Mouse (Mus musculus): ENCODE measurements around the gene Slc41a2.

DNA sequence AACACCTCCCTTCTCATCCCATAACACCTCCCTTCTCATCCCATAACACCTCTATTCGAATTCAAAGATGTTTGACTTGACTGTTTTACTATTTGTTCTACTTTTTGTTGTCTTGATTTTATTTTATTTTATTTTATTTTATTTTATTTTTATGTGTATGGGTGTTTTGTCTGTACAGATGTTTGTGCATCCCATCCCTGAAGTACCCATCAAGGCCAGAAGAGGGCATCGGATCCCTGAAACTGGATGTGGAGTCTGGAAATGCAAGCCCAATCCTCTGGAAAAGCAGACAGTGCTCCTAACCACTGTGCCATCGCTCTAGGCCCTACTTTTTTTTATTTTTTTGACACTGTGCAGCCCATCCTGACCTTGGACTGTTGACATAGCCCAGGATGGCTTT lies 112.7 kb downstream of the Slc41a2 start:
- peak; percentile 57 for TF ChIP-seq CTCF (IDR thresholded peaks at IDR 0.05)
- no peak for TF ChIP-seq POLR2A (IDR thresholded peaks at IDR 0.05; ENCODE audit: insufficient read depth, low read depth, low read length)
- TF ChIP-seq EP300 (IDR thresholded peaks at IDR 0.05; ENCODE audit: insufficient read depth, low read depth, low read length): no peak

All from heart, adult 2 months (tissue).